Mouse (Mus musculus): ENCODE data around the gene Trim12a.
"Not testable (repeated sequence)": the region's sequence is repeated elsewhere in the genome, so short reads cannot be mapped to it uniquely, and the experiment has no call there.

- TF ChIP-seq CTCF (IDR thresholded peaks at IDR 0.05; ENCODE audit: extremely low read depth, insufficient read length, insufficient replicate concordance, low read depth, low read length); POLR2A (IDR thresholded peaks at IDR 0.05; ENCODE audit: low read depth, low read length): not testable (repeated sequence)
Observed at GRCm38 (mm10) chr7:104279361-104279760, 35.9 kb downstream of the Trim12a start.
